Mouse (Mus musculus): ENCODE data around the gene Evi2b. TPM values are rescaled to one million over a fixed set of nuclear protein-coding genes. Genes with fewer than 3 reads are reported as not detected.

Evi2b gene
- polyA plus RNA-seq, 1 experiment from 2014 or later: 12.7 TPM

- H3K4me2 ChIP-seq: peak overlapping the region; percentile 34; the same call in 1 of the 2 replicates
Observed at GRCm38 (mm10) chr11:79519299-79519698, 4.3 kb downstream of the Evi2b start.

DNA sequence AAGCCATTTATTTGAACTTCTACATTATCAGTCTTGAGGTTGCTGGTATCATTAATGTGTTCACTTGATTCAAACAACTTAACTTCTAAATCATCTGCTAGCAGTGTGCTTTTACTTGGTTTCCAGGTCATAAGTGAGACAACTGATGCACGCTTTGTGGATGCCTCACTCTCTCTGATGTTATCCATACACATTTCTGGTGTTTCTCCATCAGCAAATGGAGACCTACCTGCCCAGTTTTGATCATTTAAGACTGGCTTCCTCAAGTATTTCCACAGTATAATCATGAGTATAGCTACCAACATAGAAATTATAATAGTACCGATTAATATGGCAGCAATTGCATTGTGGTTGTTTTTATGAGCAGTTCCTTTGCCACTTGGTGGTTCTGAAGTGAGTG is 7.8 kb downstream of the Evi2b start:
- peaks cover 11% of the 10 kb centered on the region for H3K4me1 ChIP-seq (replicated peaks; ENCODE audit: control insufficient read depth, insufficient read depth, low read length)
- H3K9ac ChIP-seq (ENCODE audit: low read depth, low read length): no peak overlapping the region
- peaks cover 2% of the 10 kb centered on the region for H3K36me3 ChIP-seq (ENCODE audit: control insufficient read depth, insufficient read depth, low read length)
- no peaks in the 10 kb centered on the region for H3K27me3 ChIP-seq (replicated peaks; ENCODE audit: control insufficient read depth, insufficient read depth, low read length)
- no peak overlapping the region for H3K4me2 ChIP-seq
- WGBS: 94% methylated on average over 2 of the region's 2 CpGs
- ATAC-seq (replicated peaks; ENCODE audit: low FRiP score): no peak
- no peak for DNase-seq (ENCODE audit: low spot score)
- no peak overlapping the region for H3K4me3 ChIP-seq (ENCODE audit: low read depth, low read length)
- no peak overlapping the region for H3K27ac ChIP-seq (ENCODE audit: low read depth, low read length)
- no peaks in the 10 kb centered on the region for H3K9me3 ChIP-seq (ENCODE audit: control insufficient read depth, low read length)

More at GRCm38 (mm10) chr11:79519299-79519698, 4.3 kb downstream of the Evi2b start:
- Histone ChIP-seq H3K4me3 (ENCODE audit: low read depth, low read length) (no peak overlapping the region), H3K9ac (ENCODE audit: low read depth, low read length) (no peak overlapping the region), H3K9me3 (ENCODE audit: control insufficient read depth, low read length) (no peaks in the 10 kb centered on the region), H3K36me3 (ENCODE audit: control insufficient read depth, insufficient read depth, low read length) (peaks cover 2% of the 10 kb centered on the region), H3K27me3 (replicated peaks; ENCODE audit: control insufficient read depth, insufficient read depth, low read length) (no peaks in the 10 kb centered on the region), H3K27ac (ENCODE audit: low read depth, low read length) (no peak overlapping the region; the same call in 1 of the 2 replicates), H3K4me1 (replicated peaks; ENCODE audit: control insufficient read depth, insufficient read depth, low read length) (peaks cover 17% of the 10 kb centered on the region)
- no peak for ATAC-seq (replicated peaks; ENCODE audit: low FRiP score)
- WGBS: 76% methylated on average over 6 of the region's 6 CpGs
- DNase-seq (ENCODE audit: low spot score): no peak

- WGBS: 76% methylated on average over 6 of the region's 6 CpGs
- no peaks in the 10 kb centered on the region for H3K27me3 ChIP-seq (replicated peaks; ENCODE audit: control insufficient read depth, insufficient read depth, low read length)
- H3K4me1 ChIP-seq (replicated peaks; ENCODE audit: control insufficient read depth, insufficient read depth, low read length): peaks cover 11% of the 10 kb centered on the region
- H3K9ac ChIP-seq (ENCODE audit: low read depth, low read length): no peak overlapping the region
- no peak overlapping the region for H3K4me3 ChIP-seq (ENCODE audit: low read depth, low read length)
- no peak overlapping the region for H3K27ac ChIP-seq (ENCODE audit: low read depth, low read length)
- no peak for DNase-seq (ENCODE audit: low spot score)
- H3K4me2 ChIP-seq: no peak overlapping the region
- H3K9me3 ChIP-seq (ENCODE audit: control insufficient read depth, low read length): no peaks in the 10 kb centered on the region
- peaks cover 2% of the 10 kb centered on the region for H3K36me3 ChIP-seq (ENCODE audit: control insufficient read depth, insufficient read depth, low read length)
- ATAC-seq (replicated peaks; ENCODE audit: low FRiP score): no peak
Observed at GRCm38 (mm10) chr11:79515331-79515730, 8.2 kb downstream of the Evi2b start.

DNA sequence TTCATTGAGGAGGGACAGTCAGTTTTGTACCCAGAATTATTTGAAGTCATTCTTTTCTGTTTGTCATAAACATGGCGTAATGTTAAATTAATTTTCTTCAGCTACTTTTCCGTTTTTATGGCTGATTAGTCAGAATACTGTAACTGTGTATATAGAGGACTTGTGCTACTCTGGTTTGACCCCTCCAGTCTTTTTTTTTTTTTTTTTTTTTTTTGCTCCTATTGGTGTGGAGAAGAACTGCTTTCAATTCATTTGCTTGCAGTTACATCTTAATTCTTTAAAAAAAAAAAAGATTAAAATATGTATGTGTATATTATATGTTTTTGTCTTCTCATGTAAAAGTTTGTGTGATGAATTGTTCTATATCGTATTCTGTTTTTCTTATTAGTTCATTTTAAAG is 11.6 kb downstream of the Evi2b start:
- Histone ChIP-seq H3K4me3 (ENCODE audit: low read depth, low read length) (no peak overlapping the region), H3K27ac (ENCODE audit: low read depth, low read length) (no peak overlapping the region), H3K4me1 (replicated peaks; ENCODE audit: control insufficient read depth, insufficient read depth, low read length) (no peaks in the 10 kb centered on the region), H3K27me3 (replicated peaks; ENCODE audit: control insufficient read depth, insufficient read depth, low read length) (no peaks in the 10 kb centered on the region), H3K9ac (ENCODE audit: low read depth, low read length) (no peak overlapping the region), H3K36me3 (ENCODE audit: control insufficient read depth, insufficient read depth, low read length) (peaks cover 2% of the 10 kb centered on the region), H3K9me3 (ENCODE audit: control insufficient read depth, low read length) (no peaks in the 10 kb centered on the region), H3K4me2 (no peak overlapping the region)
- ATAC-seq (replicated peaks; ENCODE audit: low FRiP score): no peak
- no peak for DNase-seq (ENCODE audit: low spot score)
- 92% methylated on average over 3 of the region's 3 CpGs for WGBS

DNA sequence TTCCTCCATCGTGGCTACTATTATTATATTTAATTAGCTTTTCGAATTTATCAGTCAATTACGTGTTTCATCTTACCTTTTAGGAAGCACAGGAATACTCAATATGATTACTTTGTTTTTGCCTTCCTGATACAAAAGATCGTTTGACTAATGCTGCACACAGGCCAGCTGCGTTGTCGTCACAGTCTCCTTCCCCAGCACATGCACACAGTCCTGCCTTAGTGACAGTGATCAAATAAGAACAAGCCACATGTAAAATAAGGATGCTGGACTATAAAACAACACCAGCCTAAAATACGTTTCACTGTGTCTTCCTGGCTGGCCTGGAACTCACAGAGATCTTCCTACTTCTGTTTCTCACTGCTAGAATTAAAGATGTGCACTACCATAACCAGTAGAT is 19.1 kb downstream of the Evi2b start:
- 87% methylated on average over 7 of the region's 7 CpGs for WGBS
- Histone ChIP-seq H3K9ac (ENCODE audit: low read depth, low read length) (no peak overlapping the region), H3K4me2 (no peak overlapping the region), H3K27me3 (replicated peaks; ENCODE audit: control insufficient read depth, insufficient read depth, low read length) (no peaks in the 10 kb centered on the region), H3K4me1 (replicated peaks; ENCODE audit: control insufficient read depth, insufficient read depth, low read length) (peaks cover 3% of the 10 kb centered on the region; the same call in 1 of the 2 replicates), H3K36me3 (ENCODE audit: control insufficient read depth, insufficient read depth, low read length) (no peaks in the 10 kb centered on the region), H3K4me3 (ENCODE audit: low read depth, low read length) (no peak overlapping the region), H3K9me3 (ENCODE audit: control insufficient read depth, low read length) (no peaks in the 10 kb centered on the region), H3K27ac (ENCODE audit: low read depth, low read length) (no peak overlapping the region)
- ATAC-seq (replicated peaks; ENCODE audit: low FRiP score) (no peak), DNase-seq (ENCODE audit: low spot score) (no peak)

DNA sequence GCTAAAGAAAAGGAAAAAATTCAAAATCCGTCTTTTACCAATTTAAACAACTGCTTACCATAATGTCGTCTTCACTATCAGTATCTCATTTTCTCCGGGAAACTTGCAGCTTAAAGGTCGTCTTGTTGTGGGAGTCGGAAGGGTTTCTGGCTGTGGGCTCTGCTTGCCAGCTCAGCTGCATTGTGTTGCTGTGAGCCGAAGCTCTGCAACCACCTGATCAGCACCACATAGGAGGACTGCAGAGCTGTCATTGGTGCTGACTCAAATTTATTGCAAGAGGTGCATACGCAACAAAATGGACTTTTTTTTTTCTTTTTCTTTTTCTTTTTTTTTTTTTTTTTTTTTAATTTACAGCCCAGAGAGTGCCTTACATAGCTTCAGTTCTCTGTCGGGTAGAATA is 19.7 kb downstream of the Evi2b start, which contains the start of gene Omg:
Gene Omg (minus strand): TSS at position 240 of the 400 bp plus-strand sequence.
- H3K9ac ChIP-seq (ENCODE audit: low read depth, low read length): no peak within 1 kb of the TSS
- no peak within 1 kb of the TSS for H3K27ac ChIP-seq (ENCODE audit: low read depth, low read length)
- no peaks in the 10 kb centered on the region for H3K9me3 ChIP-seq (ENCODE audit: control insufficient read depth, low read length)
- ATAC-seq (replicated peaks; ENCODE audit: low FRiP score) (no peak), DNase-seq (ENCODE audit: low spot score) (no peak)
- WGBS: 66% methylated on average over 8 of the region's 8 CpGs
- no peaks in the 10 kb centered on the region for H3K27me3 ChIP-seq (replicated peaks; ENCODE audit: control insufficient read depth, insufficient read depth, low read length)
- H3K36me3 ChIP-seq (ENCODE audit: control insufficient read depth, insufficient read depth, low read length): no peaks in the 10 kb centered on the region
- no peak within 1 kb of the TSS for H3K4me2 ChIP-seq
- peaks cover 3% of the 10 kb centered on the region; the same call in 1 of the 2 replicates for H3K4me1 ChIP-seq (replicated peaks; ENCODE audit: control insufficient read depth, insufficient read depth, low read length)
- H3K4me3 ChIP-seq (ENCODE audit: low read depth, low read length): no peak within 1 kb of the TSS

DNA sequence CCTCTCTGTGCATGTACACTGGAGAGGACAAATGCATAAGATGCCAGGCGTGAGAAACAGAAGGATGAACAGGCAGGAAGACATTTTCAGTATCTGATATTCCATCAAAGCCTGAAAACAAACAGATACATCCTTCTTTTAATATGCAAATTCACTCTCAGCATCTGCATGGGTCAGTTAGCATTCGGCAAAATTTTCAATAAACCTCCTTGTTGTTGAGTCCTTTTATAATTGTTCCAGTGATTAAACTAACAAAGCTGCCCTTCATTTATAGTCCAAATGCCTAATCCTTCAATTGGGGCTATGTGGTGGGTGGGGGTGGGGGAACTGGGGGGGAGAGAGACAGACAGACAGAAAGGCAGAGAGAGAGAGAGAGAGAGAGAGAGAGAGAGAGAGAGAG is 20.6 kb downstream of the Evi2b start:
- WGBS: 81% methylated on average over 2 of the region's 2 CpGs
- ATAC-seq (replicated peaks; ENCODE audit: low FRiP score): no peak

GRCm38 (mm10) chr11:79494976-79495800 is 28.4 kb downstream of the Evi2b start:
- H3K27me3 ChIP-seq (replicated peaks; ENCODE audit: control insufficient read depth, insufficient read depth, low read length): no peaks in the 10 kb centered on the region
- WGBS: 83% methylated on average over 10 of the region's 10 CpGs
- ATAC-seq (replicated peaks; ENCODE audit: low FRiP score): no peak

More for the DNA sequence above, 20.6 kb downstream of the Evi2b start:
- Histone ChIP-seq H3K36me3 (ENCODE audit: control insufficient read depth, insufficient read depth, low read length) (no peaks in the 10 kb centered on the region), H3K4me1 (replicated peaks; ENCODE audit: control insufficient read depth, insufficient read depth, low read length) (peaks cover 3% of the 10 kb centered on the region; the same call in 1 of the 2 replicates), H3K27me3 (replicated peaks; ENCODE audit: control insufficient read depth, insufficient read depth, low read length) (no peaks in the 10 kb centered on the region), H3K9ac (ENCODE audit: low read depth, low read length) (no peak overlapping the region), H3K9me3 (ENCODE audit: control insufficient read depth, low read length) (no peaks in the 10 kb centered on the region), H3K27ac (ENCODE audit: low read depth, low read length) (no peak overlapping the region), H3K4me2 (no peak overlapping the region), H3K4me3 (ENCODE audit: low read depth, low read length) (no peak overlapping the region)
- DNase-seq (ENCODE audit: low spot score): no peak

GRCm38 (mm10) chr11:79484721-79485120 is 38.8 kb downstream of the Evi2b start:
- DNase-seq (ENCODE audit: low spot score): no peak
- Histone ChIP-seq H3K27ac (ENCODE audit: low read depth, low read length) (no peak overlapping the region), H3K36me3 (ENCODE audit: control insufficient read depth, insufficient read depth, low read length) (peaks cover 6% of the 10 kb centered on the region; the same call in 1 of the 2 replicates), H3K4me2 (no peak overlapping the region), H3K4me1 (replicated peaks; ENCODE audit: control insufficient read depth, insufficient read depth, low read length) (no peaks in the 10 kb centered on the region), H3K27me3 (replicated peaks; ENCODE audit: control insufficient read depth, insufficient read depth, low read length) (no peaks in the 10 kb centered on the region), H3K4me3 (ENCODE audit: low read depth, low read length) (no peak overlapping the region), H3K9ac (ENCODE audit: low read depth, low read length) (no peak overlapping the region), H3K9me3 (ENCODE audit: control insufficient read depth, low read length) (no peaks in the 10 kb centered on the region)
- ATAC-seq (replicated peaks; ENCODE audit: low FRiP score): no peak

More at GRCm38 (mm10) chr11:79494976-79495800, 28.4 kb downstream of the Evi2b start:
- Histone ChIP-seq H3K27ac (ENCODE audit: low read depth, low read length) (no peak overlapping the region), H3K36me3 (ENCODE audit: control insufficient read depth, insufficient read depth, low read length) (no peaks in the 10 kb centered on the region), H3K4me3 (ENCODE audit: low read depth, low read length) (no peak overlapping the region), H3K9me3 (ENCODE audit: control insufficient read depth, low read length) (no peaks in the 10 kb centered on the region), H3K4me1 (replicated peaks; ENCODE audit: control insufficient read depth, insufficient read depth, low read length) (no peaks in the 10 kb centered on the region), H3K4me2 (no peak overlapping the region), H3K9ac (ENCODE audit: low read depth, low read length) (no peak overlapping the region)
- DNase-seq (ENCODE audit: low spot score): no peak

All from liver, embryonic 11.5 days (tissue).